Mouse (Mus musculus): ENCODE data around the gene Adra1b.

Gene Adra1b

DNA sequence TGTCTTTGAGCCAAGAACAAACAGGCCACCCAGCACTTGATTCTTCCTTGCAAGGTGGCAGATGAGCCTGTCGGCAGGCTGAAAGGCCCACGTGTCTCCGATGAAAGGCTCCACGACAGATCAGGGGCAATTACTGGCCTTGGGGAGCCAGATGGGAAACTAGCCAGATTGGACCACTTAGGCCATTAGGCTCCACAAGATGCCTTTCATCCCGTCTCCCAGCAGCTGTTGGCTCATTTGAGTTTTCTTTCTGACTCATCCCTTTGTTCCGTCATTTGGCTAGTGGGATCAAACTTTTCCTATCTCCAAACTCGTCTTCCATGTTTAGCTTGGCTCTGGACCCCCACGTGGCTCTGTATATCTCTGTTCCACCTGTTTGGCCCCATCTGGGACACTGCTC lies 105.0 kb downstream of the Adra1b start:
- no peak for TF ChIP-seq GATA4 (IDR thresholded peaks at IDR 0.05; ENCODE audit: insufficient replicate concordance, low read length)

DNA sequence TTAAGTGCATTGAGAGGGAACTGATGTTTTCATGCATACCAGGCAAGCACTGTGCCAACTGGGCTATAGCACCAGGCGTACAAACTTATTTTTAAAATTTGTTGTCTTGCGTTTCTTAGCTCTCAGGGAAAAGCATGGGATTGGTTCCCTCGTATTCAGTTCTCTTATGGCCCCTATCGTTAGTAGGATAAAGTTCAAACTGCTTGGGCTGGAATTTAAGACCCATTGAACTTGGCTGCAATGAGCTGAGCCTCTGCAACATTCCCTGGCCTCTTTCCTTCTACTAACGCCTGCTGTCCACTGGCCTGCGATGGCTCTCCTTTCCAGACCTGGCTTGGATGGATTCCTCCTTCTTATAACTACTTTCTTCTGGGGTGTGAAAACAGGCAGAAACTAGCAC lies 110.6 kb downstream of the Adra1b start:
- no peak for TF ChIP-seq GATA4 (IDR thresholded peaks at IDR 0.05; ENCODE audit: insufficient replicate concordance, low read length)

DNA sequence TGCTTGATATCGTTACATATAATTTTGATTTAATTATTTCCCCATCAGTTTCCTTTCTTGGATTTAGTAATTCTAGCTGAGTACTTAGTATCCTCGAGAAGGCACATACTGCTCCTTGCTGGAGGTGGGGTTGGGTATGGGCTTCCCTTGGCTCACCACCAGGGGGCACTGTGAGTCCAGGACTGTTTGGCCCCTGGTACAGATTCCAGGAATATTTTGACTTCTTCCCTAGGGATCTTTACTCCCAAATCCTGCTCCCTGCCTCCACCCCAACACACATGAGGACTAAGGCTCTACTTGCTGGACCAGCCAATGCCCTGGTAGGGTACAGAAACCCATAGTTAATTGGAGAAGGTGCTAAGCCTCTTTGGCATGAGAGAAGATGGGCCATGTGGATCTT lies 117.2 kb downstream of the Adra1b start:
- no peak for TF ChIP-seq GATA4 (IDR thresholded peaks at IDR 0.05; ENCODE audit: insufficient replicate concordance, low read length)

DNA sequence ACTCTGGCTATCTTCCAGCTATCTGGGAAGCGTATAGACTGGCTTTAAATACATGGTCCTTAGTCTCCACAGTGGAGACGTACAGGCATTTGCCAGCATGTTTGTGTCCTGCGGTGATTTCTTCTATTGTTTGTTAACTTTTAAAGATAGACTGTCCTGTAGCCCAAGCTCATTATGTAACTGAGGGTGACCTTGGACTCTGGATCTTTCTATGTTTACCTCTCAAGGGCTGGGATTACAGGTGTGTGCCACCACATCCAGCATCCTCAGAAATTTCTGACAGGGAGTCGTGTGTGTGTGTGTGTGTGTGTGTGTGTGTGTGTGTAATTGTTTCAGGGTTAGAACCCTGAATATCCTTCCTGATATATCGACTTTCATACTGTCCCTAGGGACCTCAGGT lies 117.9 kb downstream of the Adra1b start:
- no peak for TF ChIP-seq GATA4 (IDR thresholded peaks at IDR 0.05; ENCODE audit: insufficient replicate concordance, low read length)

DNA sequence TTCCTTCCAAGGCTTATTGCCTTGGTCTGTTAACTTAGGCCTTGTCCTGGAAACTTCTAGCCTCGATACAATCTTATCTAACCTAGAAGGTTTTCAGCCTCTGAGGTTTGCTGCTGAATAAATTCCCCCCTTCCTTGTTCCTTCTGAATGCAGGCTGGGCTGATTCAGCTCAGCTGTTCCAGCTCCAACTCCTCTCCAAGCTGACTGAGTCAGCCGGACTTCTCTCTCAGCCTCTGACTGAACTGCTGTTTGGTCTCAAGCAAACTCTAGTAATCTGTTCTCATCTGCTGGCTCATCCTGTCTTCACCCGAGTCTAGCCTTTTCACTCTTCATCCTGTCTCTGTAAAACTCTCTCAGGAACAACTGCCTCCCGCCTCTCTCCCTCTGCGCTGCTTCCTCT lies 121.5 kb downstream of the Adra1b start:
- TF ChIP-seq GATA4 (IDR thresholded peaks at IDR 0.05; ENCODE audit: insufficient replicate concordance, low read length): no peak

DNA sequence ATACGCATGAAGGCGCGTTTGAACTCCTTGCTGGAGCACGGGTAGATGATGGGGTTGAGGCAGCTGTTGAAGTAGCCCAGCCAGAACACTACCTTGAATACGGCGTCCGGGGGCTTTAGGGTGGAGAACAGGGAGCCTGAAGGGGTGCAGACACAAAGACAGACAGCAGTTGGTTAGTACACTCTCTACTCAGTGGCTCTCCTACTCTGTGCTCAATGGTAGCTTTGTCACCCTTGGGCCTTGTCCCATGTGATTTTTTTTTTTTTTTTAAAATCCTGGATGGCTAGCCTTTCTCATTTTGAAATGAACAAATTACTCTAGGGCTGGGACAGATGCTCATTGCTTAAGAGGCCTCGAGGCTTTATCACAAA lies 124.7 kb downstream of the Adra1b start:
- no peak for TF ChIP-seq GATA4 (IDR thresholded peaks at IDR 0.05; ENCODE audit: insufficient replicate concordance, low read length)

DNA sequence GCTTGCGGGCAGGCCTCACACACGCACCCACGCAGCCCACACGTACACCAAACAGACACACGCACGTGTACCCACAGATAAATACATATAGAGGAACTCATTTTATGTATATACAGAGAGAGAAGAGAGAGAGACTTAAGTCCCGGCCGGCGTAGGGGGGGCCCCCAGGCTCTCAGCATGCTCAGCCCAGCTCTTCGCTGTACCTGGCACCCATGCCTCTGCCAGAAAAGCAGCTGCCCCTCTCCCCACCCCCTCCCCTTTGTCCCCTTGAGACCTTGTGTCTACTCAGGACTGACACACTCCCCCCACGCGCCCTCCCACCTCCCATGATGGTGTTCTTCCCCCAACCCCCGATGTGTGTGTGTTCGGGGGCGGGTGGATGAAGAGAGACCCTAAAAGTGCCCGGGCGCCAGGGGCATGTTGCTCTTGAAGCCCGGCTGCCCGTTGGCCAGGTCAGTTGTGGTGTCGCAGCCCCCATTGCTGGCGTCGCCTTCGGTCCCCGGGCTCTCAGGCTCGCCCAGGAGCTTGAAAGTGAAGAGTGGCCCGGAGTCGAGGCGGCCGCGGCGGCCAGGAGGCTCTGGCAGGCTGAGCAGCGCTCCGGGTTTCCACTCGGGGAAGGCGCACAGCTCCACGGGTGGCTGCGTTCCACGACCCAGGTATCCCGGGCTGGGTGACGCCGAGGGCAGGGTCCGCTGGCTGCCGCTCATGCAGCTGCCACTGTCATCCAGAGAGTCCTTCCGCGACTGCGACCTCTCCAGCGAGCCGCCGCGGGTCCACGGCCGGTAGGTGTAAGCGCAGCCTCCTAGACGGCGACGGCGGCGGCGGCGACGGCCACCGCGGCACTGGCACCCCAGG lies 125.3 kb downstream of the Adra1b start:
- no peak for TF ChIP-seq GATA4 (IDR thresholded peaks at IDR 0.05; ENCODE audit: insufficient replicate concordance, low read length)

DNA sequence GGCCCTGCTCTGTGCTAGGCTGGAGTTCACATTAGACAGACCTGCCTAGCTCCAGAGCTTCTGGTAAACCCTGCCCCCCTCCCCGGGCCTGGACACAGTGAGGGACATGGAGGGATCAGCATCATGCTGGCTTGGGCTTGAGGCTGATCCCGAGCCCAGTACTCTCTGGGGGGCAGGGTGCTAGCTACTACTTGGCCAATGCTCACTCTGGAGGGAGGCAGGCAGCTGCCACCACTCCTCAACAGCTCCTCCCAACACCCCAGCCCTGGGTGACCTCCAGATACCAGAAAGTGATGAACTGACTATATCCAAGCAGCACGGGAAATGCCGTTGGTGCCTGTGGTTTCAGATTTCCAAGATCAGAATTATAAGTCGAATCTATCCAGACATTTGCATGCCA lies 127.3 kb downstream of the Adra1b start:
- TF ChIP-seq GATA4 (IDR thresholded peaks at IDR 0.05; ENCODE audit: insufficient replicate concordance, low read length): no peak

DNA sequence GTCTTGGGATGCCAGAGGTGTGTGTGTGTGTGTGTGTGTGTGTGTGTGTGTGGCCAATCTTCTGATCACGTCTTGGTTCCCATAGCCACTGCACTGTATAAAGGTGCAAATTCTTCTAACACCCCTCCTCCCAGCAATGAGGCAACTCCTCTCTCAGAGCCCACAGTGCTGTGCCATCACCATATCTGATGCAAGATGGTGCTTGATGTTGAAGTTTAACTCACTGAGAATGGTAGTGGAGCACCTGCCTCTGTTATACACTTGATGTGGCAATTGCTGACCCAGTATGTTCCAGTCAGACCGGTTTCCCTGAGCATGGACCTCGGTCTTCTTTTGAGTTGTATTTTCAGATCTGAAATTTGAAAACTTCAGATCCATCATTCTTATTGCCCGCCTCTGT lies 130.9 kb downstream of the Adra1b start:
- no peak for TF ChIP-seq GATA4 (IDR thresholded peaks at IDR 0.05; ENCODE audit: insufficient replicate concordance, low read length)

DNA sequence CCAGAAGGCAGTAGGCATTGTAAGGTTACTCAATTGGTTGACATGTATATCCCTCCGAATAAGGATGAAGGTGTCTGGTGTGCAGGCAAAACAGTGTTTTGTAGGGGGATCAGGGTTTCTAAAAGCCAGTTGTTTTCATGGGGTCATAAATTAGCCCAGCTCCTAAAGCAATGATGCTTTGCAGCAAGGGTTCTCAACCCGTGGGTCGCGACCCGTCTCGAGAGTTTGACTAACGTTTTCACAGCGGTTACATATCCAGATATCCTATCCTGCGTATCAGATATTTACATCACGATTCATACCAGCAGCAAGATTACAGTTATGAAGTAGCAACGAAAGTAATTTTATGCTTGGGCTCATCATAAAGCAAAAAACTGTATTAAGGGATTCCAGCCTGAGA lies 133.3 kb downstream of the Adra1b start:
- no peak for TF ChIP-seq GATA4 (IDR thresholded peaks at IDR 0.05; ENCODE audit: insufficient replicate concordance, low read length)

DNA sequence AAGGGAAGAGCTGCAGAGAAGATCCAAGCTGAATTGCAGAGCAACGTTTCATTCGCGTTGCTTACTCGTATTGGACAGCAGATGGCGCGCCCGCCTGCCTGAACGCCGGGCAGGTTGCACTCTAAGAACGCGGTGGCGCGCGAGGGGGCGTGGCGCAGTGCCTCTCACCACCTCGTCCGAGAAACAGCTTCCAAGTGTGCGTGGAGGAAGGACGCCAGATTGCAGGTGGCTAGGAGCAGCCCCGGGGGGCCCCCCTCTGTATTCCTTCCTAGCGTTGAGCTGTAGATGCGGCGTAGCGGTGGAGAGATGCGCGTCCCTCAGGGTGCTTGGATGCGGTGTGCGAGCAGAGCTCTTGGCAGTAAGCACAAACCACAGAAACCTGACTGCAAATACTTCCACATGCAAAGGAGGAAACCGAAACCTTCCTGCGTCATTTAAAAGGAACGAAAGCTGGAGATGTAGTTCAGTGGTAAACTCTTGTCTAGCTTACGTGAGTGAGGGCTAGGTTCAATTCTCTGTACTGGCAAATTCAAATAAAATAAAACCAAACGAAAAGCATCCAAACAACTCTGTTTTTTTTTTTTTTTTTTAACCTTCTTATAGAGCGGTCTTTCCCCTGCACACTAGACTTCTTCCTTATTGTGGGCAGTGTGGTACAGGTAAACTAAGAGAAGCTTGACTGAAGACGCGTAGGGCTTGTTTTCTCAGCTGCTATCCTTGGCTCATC lies 133.9 kb downstream of the Adra1b start:
- no peak for TF ChIP-seq GATA4 (IDR thresholded peaks at IDR 0.05; ENCODE audit: insufficient replicate concordance, low read length)

DNA sequence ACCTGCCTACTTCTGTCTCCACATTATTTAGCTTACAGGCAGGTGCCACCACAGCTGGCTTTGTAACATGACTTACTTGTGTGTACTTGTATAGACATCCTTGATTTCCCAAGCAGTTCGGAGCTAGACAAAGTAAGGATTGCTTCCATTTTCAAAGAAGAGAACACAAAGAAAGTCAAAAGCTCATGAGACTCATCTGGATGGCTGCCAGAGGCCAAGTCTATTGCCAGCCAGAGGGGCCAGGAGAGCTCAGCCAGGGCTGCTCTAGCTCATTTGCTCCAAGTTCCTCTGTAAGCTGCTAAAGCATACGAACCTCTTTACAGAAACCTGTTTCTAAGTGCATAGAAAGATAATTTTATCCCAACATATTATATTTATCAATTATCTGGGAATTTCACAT lies 142.6 kb downstream of the Adra1b start:
- no peak for TF ChIP-seq GATA4 (IDR thresholded peaks at IDR 0.05; ENCODE audit: insufficient replicate concordance, low read length)

DNA sequence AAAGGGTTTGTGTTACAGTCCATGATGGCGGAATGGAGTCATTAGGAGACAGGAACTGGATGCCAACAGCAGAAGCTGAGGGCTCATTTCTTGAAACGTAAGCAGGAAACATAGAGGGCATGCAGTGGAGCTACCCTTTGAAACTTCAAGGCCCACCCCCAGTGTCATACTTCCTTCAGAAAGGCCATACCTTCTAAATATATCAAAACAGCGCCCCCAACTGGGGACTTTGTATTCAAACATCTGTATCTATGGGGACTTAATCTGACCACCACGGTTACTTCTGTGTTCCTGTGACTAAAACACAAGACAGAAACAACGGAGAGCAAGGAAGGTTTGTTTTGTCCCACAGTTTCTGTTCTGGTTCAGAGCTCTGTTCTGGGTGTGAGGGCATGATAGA lies 145.6 kb downstream of the Adra1b start:
- no peak for TF ChIP-seq GATA4 (IDR thresholded peaks at IDR 0.05; ENCODE audit: insufficient replicate concordance, low read length)

DNA sequence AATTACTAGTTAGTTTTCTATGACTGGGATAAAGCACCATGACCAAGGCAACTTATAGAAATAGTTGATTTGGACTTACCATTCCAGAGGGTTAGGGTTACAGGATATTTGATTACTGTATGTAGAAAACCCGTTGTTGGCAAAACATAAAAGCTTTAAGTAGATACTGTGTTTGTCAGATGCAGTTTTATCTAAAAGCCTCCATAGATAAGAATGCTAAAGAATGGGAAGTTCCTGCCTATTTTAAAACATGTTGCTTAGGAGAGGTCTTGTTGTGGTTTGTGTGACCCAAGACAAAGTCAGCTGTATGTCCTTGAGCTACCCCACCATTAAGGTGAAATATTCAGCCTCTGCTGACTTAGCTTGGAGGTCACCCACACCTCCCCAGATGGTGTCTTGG lies 146.4 kb downstream of the Adra1b start:
- TF ChIP-seq GATA4 (IDR thresholded peaks at IDR 0.05; ENCODE audit: insufficient replicate concordance, low read length): no peak

DNA sequence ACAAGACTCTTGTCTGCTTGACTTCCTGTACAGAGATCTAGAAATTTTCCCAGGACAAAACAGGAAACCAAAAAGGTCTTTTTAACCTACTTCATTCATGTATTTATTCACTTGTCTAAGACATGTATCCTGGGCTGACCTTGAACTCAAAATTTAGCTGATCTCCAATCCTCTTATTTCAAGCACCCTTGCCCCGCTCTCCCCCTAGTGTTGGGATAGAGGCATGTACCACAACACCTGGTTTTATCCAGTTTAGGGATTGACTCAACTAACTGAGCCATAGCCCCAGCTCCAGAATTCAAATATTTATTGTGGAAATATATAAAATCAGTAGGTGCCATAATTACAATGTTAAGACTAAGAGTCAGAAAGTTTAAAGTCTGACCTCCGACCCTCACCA lies 149.5 kb downstream of the Adra1b start:
- TF ChIP-seq GATA4 (IDR thresholded peaks at IDR 0.05; ENCODE audit: insufficient replicate concordance, low read length): no peak

Data from liver, adult (tissue).